Mouse (Mus musculus) liver, embryonic 11.5 days (tissue): ENCODE data around the gene Kctd11. TPM values are rescaled to one million over a fixed set of nuclear protein-coding genes. Genes with fewer than 3 reads are reported as not detected.
"Not testable (repeated sequence)": the region's sequence is repeated elsewhere in the genome, so short reads cannot be mapped to it uniquely, and the experiment has no call there.

Experiments used
- ATAC-seq: fragments of 200-750 bp; cut with Nextera tagmentation; replicated peaks from 2 replicates; pipeline ENCODE4 v1.8.0; 2017; ENCODE audit warnings: moderate number of reproducible peaks, mild to moderate bottlenecking, moderate TSS enrichment, moderate library complexity; ENCODE audit not compliant: low FRiP score
- DNase-seq: peaks from one replicate; pipeline ENCODE4 v3.0.0-alpha.2; 2017; ENCODE audit warnings: low spot score
- H3K27ac ChIP-seq: fragments of 300-500 bp; sonication (generic); 2 replicates; pipeline ENCODE4 v1.5.1; 2014; ENCODE audit warnings: mild to moderate bottlenecking, low read depth, low read length, control low read depth
- H3K27me3 ChIP-seq: fragments of 300-500 bp; sonication (generic); replicated peaks from 2 replicates; pipeline ENCODE4 v1.6.1; 2014; ENCODE audit warnings: low read length, mixed read lengths; ENCODE audit not compliant: control insufficient read depth, insufficient read depth
- H3K36me3 ChIP-seq: fragments of 300-500 bp; sonication (generic); 2 replicates; pipeline ENCODE4 v1.6.1; 2014; ENCODE audit warnings: mild to moderate bottlenecking, low read length, moderate library complexity, mixed read lengths; ENCODE audit not compliant: control insufficient read depth, insufficient read depth
- H3K4me1 ChIP-seq: fragments of 300-500 bp; sonication (generic); replicated peaks from 2 replicates; pipeline ENCODE4 v1.6.1; 2014; ENCODE audit warnings: low read length, mixed read lengths; ENCODE audit not compliant: control insufficient read depth, insufficient read depth
- H3K4me2 ChIP-seq: fragments of 300-500 bp; sonication (generic); 2 replicates; pipeline ENCODE4 v1.6.1; 2014; ENCODE audit warnings: mild to moderate bottlenecking, control low read depth, moderate library complexity
- H3K4me3 ChIP-seq: fragments of 300-500 bp; sonication (generic); 2 replicates; pipeline ENCODE4 v1.5.1; 2014; ENCODE audit warnings: low read depth, low read length, control low read depth
- H3K9ac ChIP-seq: fragments of 300-500 bp; sonication (generic); 2 replicates; pipeline ENCODE4 v1.6.1; 2014; ENCODE audit warnings: low read depth, low read length, control low read depth
- H3K9me3 ChIP-seq: fragments of 300-500 bp; sonication (generic); 2 replicates; pipeline ENCODE4 v1.6.1; 2016; ENCODE audit warnings: low read length, inconsistent platforms, mixed read lengths; ENCODE audit not compliant: control insufficient read depth
- WGBS: fragments of 180-500 bp; shearing (Covaris S2); extraction: QIAGEN DNeasy Blood & Tissue Kit; methylation state at CpG from one replicate; pipeline ENCODE4 v1.1.7; 2014; 5-methylcytosine and 5-hydroxymethylcytosine counted together
- polyA plus RNA-seq: library from polyadenylated mRNA; unstranded; fragments of >200 nt; fragmentation: Nextera tagmentation; extraction: Ambion mirVana; gene quantifications from 2 replicates; pipeline ENCODE4 v1.2.1, GENCODE M21; 2014

Kctd11 gene
- 2.3 and 3.6 TPM in 2 replicates for polyA plus RNA-seq

DNA sequence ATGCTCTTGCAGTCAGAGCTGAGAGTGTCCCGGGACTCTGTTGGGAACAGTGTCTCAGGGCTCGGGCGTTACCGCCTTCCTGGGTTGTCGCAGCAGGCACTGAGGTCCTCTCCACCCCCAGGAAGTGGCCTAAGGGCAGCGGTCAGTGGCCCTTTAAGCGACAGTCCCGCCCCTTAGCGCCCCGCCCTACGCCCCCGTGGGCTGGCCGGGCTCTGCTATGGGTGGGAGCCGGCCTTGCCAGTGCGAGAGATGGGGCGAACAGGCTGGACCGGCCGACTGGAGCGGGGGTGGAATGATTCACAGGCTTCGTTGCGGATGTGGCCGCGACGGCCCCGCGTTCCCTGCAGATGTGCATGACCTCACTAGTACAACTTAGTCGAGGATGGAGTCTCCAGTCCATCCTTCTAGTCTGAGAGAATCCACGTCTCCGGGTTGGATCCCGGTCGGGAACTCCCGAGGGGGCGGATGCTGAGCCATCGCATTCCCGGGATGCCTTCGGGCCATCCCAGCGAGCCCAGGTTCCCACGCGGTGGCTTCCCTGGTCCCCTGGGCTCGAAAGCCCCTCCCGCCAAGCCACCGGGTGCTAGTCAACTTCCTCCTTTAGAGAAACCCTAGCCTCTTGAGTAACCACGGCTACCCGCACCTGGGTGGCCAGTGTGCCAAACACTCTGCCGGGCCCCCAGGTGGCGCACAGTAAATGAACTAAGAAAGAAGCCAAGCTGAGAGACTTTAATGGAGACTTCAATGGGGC is at the start of gene Kctd11:
Kctd11 (minus strand) TSS at position 554 of the 751 bp plus-strand sequence.
- Histone ChIP-seq H3K9ac (peak within 1 kb of the TSS; percentile 80), H3K9me3 (no peaks in the 10 kb centered on the region), H3K27me3 (no peaks in the 10 kb centered on the region), H3K4me2 (peak within 1 kb of the TSS; percentile 99), H3K4me1 (peaks cover 53% of the 10 kb centered on the region), H3K27ac (peak within 1 kb of the TSS; percentile 92), H3K36me3 (no peaks in the 10 kb centered on the region), H3K4me3 (peak within 1 kb of the TSS; percentile 63)
- peak; percentile 73 for ATAC-seq
- peak; percentile 73 for DNase-seq
- under 1% methylated on average over 46 of the region's 46 CpGs for WGBS

DNA sequence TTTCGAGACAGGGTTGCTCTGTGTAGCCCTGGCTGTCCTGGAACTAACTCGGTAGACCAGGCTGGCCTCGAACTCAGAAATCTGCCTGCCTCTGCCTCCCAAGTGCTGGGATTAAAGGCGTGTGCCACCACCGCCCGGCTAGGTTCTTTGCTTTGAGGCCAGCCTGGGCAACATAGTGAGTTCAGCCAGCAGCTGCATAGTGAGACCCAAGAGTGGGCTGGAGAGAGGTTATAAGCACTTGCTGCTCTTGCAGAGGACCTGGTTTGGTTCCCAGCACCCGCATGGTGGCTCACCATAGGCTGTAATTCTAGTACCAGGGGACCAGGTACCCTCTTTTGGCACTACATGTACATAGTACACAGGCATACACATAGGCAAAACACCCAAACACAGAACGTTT is 49.0 kb upstream of the Kctd11 start:
- not testable (repeated sequence) for H3K4me2 ChIP-seq, DNase-seq, H3K36me3 ChIP-seq, H3K4me3 ChIP-seq, H3K27ac ChIP-seq, H3K9me3 ChIP-seq, H3K27me3 ChIP-seq, H3K9ac ChIP-seq, ATAC-seq, H3K4me1 ChIP-seq
- 82% methylated on average over 8 of the region's 8 CpGs for WGBS

DNA sequence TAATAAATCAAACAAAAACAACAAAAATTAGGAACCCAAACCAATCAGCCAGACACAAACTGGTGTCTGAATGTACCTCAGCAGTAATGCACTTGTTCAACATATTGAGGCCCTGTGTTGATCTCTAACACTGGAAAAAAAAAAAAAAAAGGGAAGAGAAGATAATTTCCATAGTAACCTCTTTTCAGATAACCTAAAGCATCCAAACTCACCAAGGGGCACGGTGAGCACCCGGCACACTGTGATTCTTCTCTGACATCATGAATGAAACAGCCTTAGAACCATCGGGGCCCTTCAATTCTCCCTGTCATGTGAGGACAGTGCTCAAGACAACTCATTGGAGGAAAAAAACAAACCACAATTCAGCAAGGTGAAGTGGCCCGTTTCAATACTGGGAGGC is 48.5 kb upstream of the Kctd11 start:
- no peak overlapping the region for H3K27ac ChIP-seq
- H3K4me1 ChIP-seq, result peaks cover 4% of the 10 kb centered on the region; the same call in 1 of the 2 replicates
- H3K4me3 ChIP-seq, result no peak overlapping the region
- H3K9ac ChIP-seq, result no peak overlapping the region
- H3K9me3 ChIP-seq, result no peaks in the 10 kb centered on the region
- no peak for DNase-seq
- 38% methylated on average over 4 of the region's 4 CpGs for WGBS
- H3K36me3 ChIP-seq, result no peaks in the 10 kb centered on the region
- no peak for ATAC-seq
- no peak overlapping the region for H3K4me2 ChIP-seq
- H3K27me3 ChIP-seq, result peaks cover 2% of the 10 kb centered on the region; the same call in 1 of the 2 replicates

DNA sequence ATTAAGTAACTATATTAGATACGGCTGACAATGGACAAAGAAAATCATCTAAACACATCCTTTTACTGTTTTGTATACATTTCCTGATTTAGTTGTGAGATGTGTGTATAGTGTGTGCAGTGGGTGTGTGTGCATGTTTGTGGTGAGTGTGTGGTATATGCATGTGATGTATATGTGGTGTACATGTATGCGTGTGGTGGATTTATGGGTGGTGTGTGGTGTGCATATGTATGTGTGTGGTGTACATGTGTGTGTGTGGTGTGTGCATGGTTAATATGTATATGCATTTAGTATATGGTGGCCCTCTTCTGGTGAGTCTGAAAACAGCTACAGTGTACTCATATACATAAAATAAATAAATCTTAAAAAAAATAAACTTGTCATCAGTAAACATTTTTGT is 46.3 kb upstream of the Kctd11 start:
- H3K27ac ChIP-seq, result no peak overlapping the region
- ATAC-seq, result no peak

DNA sequence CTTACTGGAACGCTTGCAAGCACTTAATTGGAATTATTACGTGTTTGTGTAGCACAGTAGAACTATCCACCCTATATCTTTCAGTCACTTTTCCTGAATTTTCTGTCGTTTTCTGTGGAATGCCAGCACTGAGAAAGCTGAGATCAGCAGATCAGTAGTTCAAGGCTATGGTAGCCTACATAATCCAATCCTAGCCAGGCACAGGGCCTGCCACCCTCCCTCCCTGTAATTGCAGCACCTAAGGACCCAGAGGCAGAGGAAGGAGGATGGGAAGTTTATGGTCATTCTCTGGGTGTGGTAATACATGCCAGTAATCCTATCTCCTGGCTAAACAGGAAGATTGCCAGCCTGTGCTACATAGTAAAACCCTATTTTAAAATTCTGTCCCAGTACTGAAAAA is 41.6 kb upstream of the Kctd11 start:
- no peaks in the 10 kb centered on the region for H3K9me3 ChIP-seq
- H3K9ac ChIP-seq, result peak overlapping the region; percentile 85; the same call in 1 of the 2 replicates
- H3K36me3 ChIP-seq, result peaks cover 13% of the 10 kb centered on the region
- H3K4me1 ChIP-seq, result peaks cover 25% of the 10 kb centered on the region
- H3K27ac ChIP-seq, result peak overlapping the region; percentile 99
- peak overlapping the region; percentile 68 for H3K4me2 ChIP-seq
- no peak for DNase-seq
- H3K4me3 ChIP-seq, result peak overlapping the region; percentile 92
- H3K27me3 ChIP-seq, result no peaks in the 10 kb centered on the region
- WGBS, result 67% methylated on average over 3 of the region's 3 CpGs
- ATAC-seq, result no peak

More for the DNA sequence above, 46.3 kb upstream of the Kctd11 start:
- Histone ChIP-seq H3K4me3 (no peak overlapping the region), H3K4me1 (peaks cover 6% of the 10 kb centered on the region), H3K9me3 (no peaks in the 10 kb centered on the region), H3K4me2 (no peak overlapping the region), H3K36me3 (no peaks in the 10 kb centered on the region), H3K9ac (no peak overlapping the region), H3K27me3 (no peaks in the 10 kb centered on the region)
- WGBS, result 94% methylated on average over 2 of the region's 2 CpGs
- DNase-seq, result no peak

DNA sequence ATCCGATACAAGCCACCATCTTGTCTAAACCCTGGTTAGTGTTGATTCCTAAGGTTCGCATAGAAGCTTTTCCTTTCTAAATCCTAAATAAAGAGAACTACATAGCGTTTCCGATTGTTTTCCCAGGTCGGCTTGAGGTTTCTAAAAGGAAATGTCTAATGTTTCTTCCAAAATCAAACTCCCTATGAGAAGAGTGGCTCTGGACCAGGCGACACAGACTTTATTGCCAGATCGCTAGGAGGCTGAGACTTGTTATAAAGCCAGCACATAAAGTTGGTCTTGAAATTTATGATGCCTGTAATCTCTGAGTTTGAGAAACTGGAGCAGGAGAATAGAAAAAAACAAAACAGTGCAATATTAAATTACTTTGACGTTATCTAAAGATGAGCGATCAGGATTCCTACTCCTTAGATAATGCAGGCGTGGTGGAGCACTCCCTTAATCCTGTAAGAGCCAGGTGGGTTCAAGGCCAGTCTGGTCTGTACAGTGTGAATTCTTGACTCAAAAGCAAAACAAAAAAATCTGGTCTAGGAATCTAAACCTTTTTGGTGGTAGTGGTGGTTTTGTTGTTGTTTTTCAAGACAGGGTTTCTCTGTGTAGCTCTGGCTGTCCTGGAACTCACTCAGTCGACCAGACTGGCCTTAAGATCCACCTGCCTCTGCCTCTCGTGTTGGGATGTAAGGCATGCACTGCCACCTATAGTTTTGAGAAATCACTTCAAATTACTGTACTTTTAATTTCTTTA is 41.0 kb upstream of the Kctd11 start:
- Histone ChIP-seq H3K36me3 (peaks cover 20% of the 10 kb centered on the region), H3K9ac (peak overlapping the region; percentile 85), H3K4me1 (peaks cover 31% of the 10 kb centered on the region), H3K4me3 (peak overlapping the region; percentile 92), H3K4me2 (peak overlapping the region; percentile 68), H3K27ac (peak overlapping the region; percentile 99), H3K9me3 (no peaks in the 10 kb centered on the region), H3K27me3 (no peaks in the 10 kb centered on the region)
- DNase-seq (no peak), ATAC-seq (no peak)
- WGBS, result 5% methylated on average over 12 of the region's 12 CpGs

DNA sequence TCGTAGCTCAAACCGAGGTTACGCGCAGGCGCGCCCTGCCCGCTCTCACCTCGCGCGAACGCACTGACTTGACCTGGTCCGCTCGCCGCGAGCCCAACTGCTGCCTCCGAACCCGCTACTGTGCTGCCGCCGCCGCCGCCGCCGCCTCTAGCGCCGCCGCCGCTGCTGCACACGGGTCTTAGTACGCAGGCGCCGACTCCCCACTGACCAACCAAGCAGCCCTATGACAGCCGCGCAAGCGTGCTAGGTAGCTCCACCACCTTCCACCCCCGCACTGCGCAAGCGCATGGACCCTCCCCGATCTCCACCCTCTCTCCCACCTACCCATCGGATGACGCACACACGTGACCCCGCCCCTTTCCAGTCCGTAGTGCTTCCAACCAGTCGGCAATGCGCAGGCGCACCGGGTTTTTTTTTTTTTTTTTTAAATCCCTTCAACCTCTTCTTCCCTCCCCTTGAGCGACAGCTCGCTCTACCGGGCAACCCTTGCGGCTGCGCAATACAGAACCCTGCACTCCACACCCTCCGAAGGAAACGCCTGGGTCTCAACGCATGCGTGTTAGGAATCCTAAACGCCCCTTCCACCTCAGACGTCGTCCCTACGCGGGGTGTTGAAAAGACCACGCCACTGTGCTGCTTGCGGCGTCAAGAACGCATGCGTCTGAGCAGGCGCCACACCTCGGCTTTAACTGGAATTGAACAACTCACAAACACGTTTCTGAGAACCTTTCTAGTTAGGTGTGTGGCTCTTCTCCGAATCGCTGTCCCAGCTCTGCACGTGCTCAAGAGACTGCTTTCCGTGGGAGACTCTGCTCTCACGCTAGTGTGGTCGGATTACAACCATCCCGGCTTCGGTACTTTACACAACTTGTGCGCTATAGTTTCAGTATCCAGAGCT is 40.2 kb upstream of the Kctd11 start, which contains the start of gene Eif5a:
Eif5a (minus strand) TSS at position 845 of the 898 bp plus-strand sequence.
- under 1% methylated on average over 78 of the region's 78 CpGs for WGBS

More for the DNA sequence above, 40.2 kb upstream of the Kctd11 start, which contains the start of gene Eif5a:
- Histone ChIP-seq H3K9me3 (no peaks in the 10 kb centered on the region), H3K27me3 (no peaks in the 10 kb centered on the region), H3K4me1 (peaks cover 35% of the 10 kb centered on the region), H3K4me3 (peak within 1 kb of the TSS; percentile 92), H3K9ac (peak within 1 kb of the TSS; percentile 100), H3K36me3 (peaks cover 27% of the 10 kb centered on the region), H3K27ac (peak within 1 kb of the TSS; percentile 99), H3K4me2 (peak within 1 kb of the TSS; percentile 96)
- DNase-seq (peak; percentile 100), ATAC-seq (peak; percentile 90)
